ENCODE assay signal across 25 mouse cellular contexts in the genomic region with DNA sequence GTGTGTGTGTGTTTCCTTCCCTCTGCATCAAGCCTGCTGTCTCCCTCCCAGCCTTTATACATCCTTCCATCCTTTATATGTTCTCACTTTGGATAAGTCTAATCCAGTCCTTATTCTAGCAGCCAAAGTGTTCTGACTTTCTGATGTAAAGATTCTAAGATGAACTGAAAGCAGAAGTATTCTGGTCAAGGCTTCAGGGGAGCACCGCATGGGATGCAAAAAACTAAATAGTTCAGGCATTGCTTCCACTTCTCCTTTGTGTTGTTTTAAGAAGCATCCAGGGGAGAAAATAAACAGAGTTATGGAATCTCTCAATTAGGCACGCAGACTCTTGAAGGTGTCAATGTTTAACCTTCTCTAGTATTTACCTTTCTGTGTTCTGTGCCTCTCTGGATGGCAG.
"Had no signal": no experiment of that assay in that cellular context is flagged by ENCODE, and none has a peak within 500 bp of the region (broad histone marks: within the 10 kb centered on the region; RNA-seq: fewer than 3 reads in every experiment).

No protein-coding gene starts in this region.

- H3K4me1 ChIP-seq: kidney, embryonic 15.5 days; limb, embryonic 15.5 days; liver, embryonic 12.5 days had no signal

- DNase-seq: gastrocnemius, adult 2 months; gastrocnemius, postnatal 10 days; gastrocnemius, postnatal 25 days; heart, adult 11 months; heart, adult 2 months; heart, postnatal 14 days; heart, postnatal 36 days; kidney, adult 11 months; kidney, adult 2 months; kidney, adult 9 months; kidney, postnatal 14 days; kidney, postnatal 36 days; left cerebral cortex, postnatal 4 days had no signal

- H3K9ac ChIP-seq: heart, embryonic 13.5 days; heart, embryonic 15.5 days; hindbrain, embryonic 13.5 days; hindbrain, embryonic 15.5 days; kidney, embryonic 15.5 days; limb, embryonic 13.5 days; limb, embryonic 15.5 days; liver, embryonic 12.5 days had no signal

- H3K27me3 ChIP-seq: heart, embryonic 13.5 days; heart, embryonic 15.5 days; hindbrain, embryonic 13.5 days; hindbrain, embryonic 15.5 days; kidney, embryonic 15.5 days; limb, embryonic 13.5 days; limb, embryonic 15.5 days; liver, embryonic 12.5 days had no signal

- H3K9me3 ChIP-seq: heart, embryonic 13.5 days; heart, embryonic 15.5 days; hindbrain, embryonic 13.5 days; hindbrain, embryonic 15.5 days; kidney, embryonic 15.5 days; limb, embryonic 13.5 days; limb, embryonic 15.5 days; liver, embryonic 12.5 days had no signal

- H3K36me3 ChIP-seq: heart, embryonic 13.5 days; heart, embryonic 15.5 days; hindbrain, embryonic 13.5 days; hindbrain, embryonic 15.5 days; kidney, embryonic 15.5 days; limb, embryonic 13.5 days; limb, embryonic 15.5 days; liver, embryonic 12.5 days had no signal

- H3K4me2 ChIP-seq: heart, embryonic 11.5 days; heart, embryonic 13.5 days; heart, embryonic 15.5 days; hindbrain, embryonic 13.5 days; hindbrain, embryonic 15.5 days; kidney, embryonic 15.5 days; limb, embryonic 13.5 days; limb, embryonic 15.5 days; liver, embryonic 12.5 days had no signal

- H3K27ac ChIP-seq: gastrocnemius, adult 2 months; heart, adult 2 months; heart, embryonic 13.5 days; heart, embryonic 15.5 days; hindbrain, embryonic 13.5 days; hindbrain, embryonic 15.5 days; hindbrain, postnatal 0 days; kidney, embryonic 15.5 days; kidney, postnatal 0 days; limb, embryonic 13.5 days; limb, embryonic 15.5 days; liver, embryonic 12.5 days had no signal

- H3K4me3 ChIP-seq: gastrocnemius, adult 2 months; heart, adult 2 months; heart, embryonic 13.5 days; heart, embryonic 15.5 days; hindbrain, embryonic 13.5 days; hindbrain, embryonic 15.5 days; kidney, embryonic 15.5 days; limb, embryonic 13.5 days; limb, embryonic 15.5 days; liver, embryonic 12.5 days had no signal

- ATAC-seq: hindbrain, postnatal 0 days; intestine, embryonic 16.5 days; liver, embryonic 12.5 days had no signal
